Mouse (Mus musculus): ENCODE data around the gene Vmn1r122. TPM values are rescaled to one million over a fixed set of nuclear protein-coding genes. Genes with fewer than 3 reads are reported as not detected.

The Vmn1r122 gene
- not detected in 4 replicates for total RNA-seq (2023; ENCODE audit: inconsistent age)

DNA sequence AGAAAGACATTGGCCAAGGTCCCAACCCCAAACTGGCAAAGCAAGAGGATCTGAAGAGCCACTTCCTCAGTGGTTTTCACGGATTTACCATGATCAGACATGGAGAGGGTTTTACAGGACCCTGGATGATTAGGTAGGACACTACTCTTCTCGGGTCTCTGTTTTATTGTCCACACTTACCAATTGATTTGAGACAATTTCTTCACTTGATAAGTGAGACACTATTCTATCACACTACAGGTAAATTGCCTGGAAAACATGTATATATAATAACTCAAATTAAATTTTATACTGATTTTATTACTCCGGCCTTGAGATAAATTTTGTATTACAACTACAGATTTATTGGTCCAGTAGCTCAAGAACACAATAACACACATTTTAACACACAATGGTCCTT is at the start of gene Vmn1r122:
TSS of gene Vmn1r122 (minus strand) at position 101 of the 400 bp plus-strand sequence.

DNA sequence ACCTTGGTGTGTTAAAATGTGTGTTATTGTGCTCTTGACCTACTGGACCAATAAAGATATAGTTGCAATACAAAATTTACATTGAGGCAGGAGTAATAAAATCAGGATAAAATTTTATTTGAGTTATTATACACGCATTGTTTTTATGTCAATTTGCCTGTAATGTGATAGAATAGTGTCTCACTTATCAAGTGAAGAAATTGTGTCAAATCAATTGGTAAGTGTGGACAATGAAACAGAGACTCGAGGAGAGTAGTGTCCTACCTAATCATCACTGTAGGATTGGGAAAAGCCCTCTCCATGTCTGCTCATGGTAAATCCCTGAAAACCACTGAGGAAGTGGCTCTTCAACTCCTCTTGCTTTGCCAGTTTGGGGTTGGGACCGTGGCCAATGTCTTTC is 28.0 kb upstream of the Vmn1r122 start, which contains the start of gene Vmn1r123:
TSS of gene Vmn1r123 (plus strand) at position 301 of the 400 bp plus-strand sequence.

DNA sequence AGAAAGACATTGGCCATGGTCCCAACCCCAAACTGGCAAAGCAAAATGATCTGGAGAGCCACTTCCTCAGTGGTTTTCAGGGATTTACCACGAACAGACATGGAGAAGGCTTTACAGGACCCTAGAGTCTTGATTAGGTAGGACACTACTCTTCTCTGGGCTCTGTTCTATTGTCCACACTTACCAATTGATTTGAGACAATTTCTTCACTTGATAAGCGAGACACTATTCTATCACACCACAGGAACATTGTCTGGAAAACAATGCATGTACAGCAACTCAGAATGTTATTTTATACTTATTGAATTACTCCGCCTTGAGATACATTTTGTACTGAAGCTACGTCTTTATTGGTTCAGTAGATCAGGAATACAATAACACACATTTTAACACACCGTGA is 35.5 kb downstream of the Vmn1r122 start, which contains the start of gene Vmn1r121:
TSS of gene Vmn1r121 (minus strand) at position 101 of the 400 bp plus-strand sequence.

Other genes with a start within 250 kb of the Vmn1r122 start
- not detected in 4 replicates for gene Vmn1r118, start 221.8 kb downstream of the Vmn1r122 start, total RNA-seq (2023; ENCODE audit: inconsistent age)
- gene Vmn1r119, start 121.7 kb downstream of the Vmn1r122 start, total RNA-seq (2023; ENCODE audit: inconsistent age): not detected in 4 replicates
- not detected in 4 replicates for gene Vmn1r120, start 80.3 kb downstream of the Vmn1r122 start, total RNA-seq (2023; ENCODE audit: inconsistent age)
- not detected in 4 replicates for gene Vmn1r121, start 35.6 kb downstream of the Vmn1r122 start, total RNA-seq (2023; ENCODE audit: inconsistent age)
- not detected in 4 replicates for gene Vmn1r123, start 28.1 kb upstream of the Vmn1r122 start, total RNA-seq (2023; ENCODE audit: inconsistent age)
- gene Gm5157, start 56.3 kb upstream of the Vmn1r122 start, total RNA-seq (2023; ENCODE audit: inconsistent age): not detected in 4 replicates
- not detected in 4 replicates for gene Vmn1r124, start 126.5 kb upstream of the Vmn1r122 start, total RNA-seq (2023; ENCODE audit: inconsistent age)
- not detected in 4 replicates for gene Vmn1r125, start 138.1 kb upstream of the Vmn1r122 start, total RNA-seq (2023; ENCODE audit: inconsistent age)
- gene Vmn1r126, start 167.3 kb upstream of the Vmn1r122 start, total RNA-seq (2023; ENCODE audit: inconsistent age): not detected in 4 replicates
- not detected in 4 replicates for gene Vmn1r127, start 185.7 kb upstream of the Vmn1r122 start, total RNA-seq (2023; ENCODE audit: inconsistent age)
- not detected in 4 replicates for gene Vmn1r128, start 215.2 kb upstream of the Vmn1r122 start, total RNA-seq (2023; ENCODE audit: inconsistent age)
- not detected in 4 replicates for gene Vmn1r129, start 227.2 kb upstream of the Vmn1r122 start, total RNA-seq (2023; ENCODE audit: inconsistent age)